Mouse (Mus musculus): Measurements from ENCODE around the gene Pfn1. TPM values are rescaled to one million over a fixed set of nuclear protein-coding genes. Genes with fewer than 3 reads are reported as not detected.
A peak's percentile ranks its signal among the peaks of the same experiment; 100 is the strongest.

Pfn1 gene
- total RNA-seq, 2 experiments from 2014 or later = 326 to 379 TPM

- intact Hi-C loops (cut with DNase I) = loop anchor here (10.0 kb wide), 1 partner anchor 174 kb away; the partner anchor contains the start of gene Arrb2
- peak; percentile 27 to 46 for DNase-seq
These were observed 45.9 kb downstream of the Pfn1 start for GRCm38 (mm10) chr11:70608381-70609066.

- intact Hi-C loops (cut with DNase I) = loop anchor here (10.0 kb wide), 1 partner anchor 173 kb away; the partner anchor contains the start of gene Arrb2
- no peak for DNase-seq
These were observed 46.8 kb downstream of the Pfn1 start for GRCm38 (mm10) chr11:70607611-70608010.

DNA sequence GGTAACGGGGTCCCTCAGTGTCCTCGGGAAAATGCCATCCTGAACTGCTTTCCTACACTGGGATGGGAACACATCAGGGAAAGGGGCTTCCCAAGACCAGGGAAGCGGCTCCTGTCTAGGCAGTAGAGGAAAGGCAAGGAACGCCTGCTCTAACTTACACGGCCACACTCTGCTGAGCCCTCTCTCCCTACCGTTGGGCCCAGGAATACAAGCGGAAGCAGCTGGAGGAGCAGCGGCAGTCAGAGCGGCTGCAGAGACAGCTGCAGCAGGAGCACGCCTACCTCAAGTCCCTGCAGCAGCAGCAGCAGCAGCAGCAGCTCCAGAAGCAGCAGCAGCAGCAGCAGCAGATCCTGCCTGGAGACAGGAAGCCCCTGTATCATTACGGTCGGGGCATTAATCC is 47.7 kb downstream of the Pfn1 start:
- intact Hi-C loops (cut with DNase I) = loop anchor here (10.0 kb wide), 1 partner anchor 172 kb away; the partner anchor contains the start of gene Arrb2
- no peak for DNase-seq

- intact Hi-C loops (cut with DNase I) = loop anchor here (1.0 to 10.0 kb wide), 3 partner anchors 42 to 170 kb away; partner anchors contain the start of genes Arrb2 and Mink1
- DNase-seq = peak; percentile 82 to 87
These were observed 49.3 kb downstream of the Pfn1 start for GRCm38 (mm10) chr11:70605024-70605566.

Other genes with a start within 250 kb of the Pfn1 start
- 10 to 100 TPM; 19.8 to 22.9 TPM for gene Pelp1, start 244.6 kb downstream of the Pfn1 start, total RNA-seq (2021)
- 10 to 100 TPM; 13.8 to 17.0 TPM for gene Arrb2, start 222.0 kb downstream of the Pfn1 start, total RNA-seq (2021)
- gene Med11, start 202.7 kb downstream of the Pfn1 start, total RNA-seq (2021) = 1 to 10 TPM; 7.3 to 8.5 TPM
- 1 to 10 TPM; 2.9 to 4.7 TPM for gene Zmynd15, start 195.2 kb downstream of the Pfn1 start, total RNA-seq (2021)
- gene Cxcl16, start 194.7 kb downstream of the Pfn1 start, total RNA-seq (2021) = 1 to 10 TPM; 7.3 to 9.5 TPM
- 1 to 10 TPM; 1.2 to 1.3 TPM for gene Tm4sf5, start 149.4 kb downstream of the Pfn1 start, total RNA-seq (2021)
- under 1 TPM in 1 of 2 experiments, not detected in 1; 0.45 TPM for gene Vmo1, start 140.0 kb downstream of the Pfn1 start, total RNA-seq (2021)
- not detected for gene Gltpd2, start 135.4 kb downstream of the Pfn1 start, total RNA-seq (2021)
- 100 to 1,000 TPM; 231 to 238 TPM for gene Psmb6, start 129.3 kb downstream of the Pfn1 start, total RNA-seq (2021)
- gene Gm40193, start 121.7 kb downstream of the Pfn1 start, total RNA-seq (2021) = not detected
- gene Pld2, start 114.6 kb downstream of the Pfn1 start, total RNA-seq (2021) = 1 to 10 TPM; 7.7 to 8.4 TPM
- gene Mink1, start 91.8 kb downstream of the Pfn1 start, total RNA-seq (2021) = 10 to 100 TPM; 42.2 to 44.1 TPM
- gene 4930544D05Rik, start 38.8 kb downstream of the Pfn1 start, total RNA-seq (2021) = not detected
- gene Chrne, start 35.4 kb downstream of the Pfn1 start, total RNA-seq (2021) = not detected
- gene Gp1ba, start 15.5 kb downstream of the Pfn1 start, total RNA-seq (2021) = under 1 TPM; 0.17 to 0.22 TPM
- 10 to 100 TPM; 52.0 to 54.4 TPM for gene Rnf167, start 7.4 kb downstream of the Pfn1 start, total RNA-seq (2021)
- 100 to 1,000 TPM; 438 to 444 TPM for gene Slc25a11, start 7.2 kb downstream of the Pfn1 start, total RNA-seq (2021)
- 1,000 to 10,000 TPM; 1,878 to 1,971 TPM for gene Eno3, start 2.6 kb upstream of the Pfn1 start, total RNA-seq (2021)
- gene Spag7, start 14.8 kb upstream of the Pfn1 start, total RNA-seq (2021) = 10 to 100 TPM; 83.4 to 84.4 TPM
- gene Camta2, start 33.5 kb upstream of the Pfn1 start, total RNA-seq (2021) = 10 to 100 TPM; 38.3 to 40.0 TPM
- 1 to 10 TPM; 3.0 to 4.7 TPM for gene Inca1, start 45.5 kb upstream of the Pfn1 start, total RNA-seq (2021)
- 100 to 1,000 TPM; 322 to 323 TPM for gene Kif1c, start 45.9 kb upstream of the Pfn1 start, total RNA-seq (2021)
- gene Zfp3, start 109.6 kb upstream of the Pfn1 start, total RNA-seq (2021) = 1 to 10 TPM; 8.3 to 8.7 TPM
- gene Scimp, start 157.9 kb upstream of the Pfn1 start, total RNA-seq (2021) = under 1 TPM; 0.29 to 0.55 TPM
- 10 to 100 TPM; 32.8 to 34.8 TPM for gene Rabep1, start 190.1 kb upstream of the Pfn1 start, total RNA-seq (2021)